Mouse (Mus musculus) naive thymus-derived CD4-positive, alpha-beta T cell, adult 5 months (primary cell): ENCODE data around the gene Tmem161b. TPM values are rescaled to one million over a fixed set of nuclear protein-coding genes. Genes with fewer than 3 reads are reported as not detected.

ENCODE experiments used
- polyA plus RNA-seq: library from polyadenylated mRNA; unstranded; fragments of 100-300 nt; shearing (Covaris generic); gene quantifications from one replicate; pipeline ENCODE4 v1.2.1, GENCODE M21; 2017

The Tmem161b gene
- polyA plus RNA-seq = 18.5 TPM

DNA sequence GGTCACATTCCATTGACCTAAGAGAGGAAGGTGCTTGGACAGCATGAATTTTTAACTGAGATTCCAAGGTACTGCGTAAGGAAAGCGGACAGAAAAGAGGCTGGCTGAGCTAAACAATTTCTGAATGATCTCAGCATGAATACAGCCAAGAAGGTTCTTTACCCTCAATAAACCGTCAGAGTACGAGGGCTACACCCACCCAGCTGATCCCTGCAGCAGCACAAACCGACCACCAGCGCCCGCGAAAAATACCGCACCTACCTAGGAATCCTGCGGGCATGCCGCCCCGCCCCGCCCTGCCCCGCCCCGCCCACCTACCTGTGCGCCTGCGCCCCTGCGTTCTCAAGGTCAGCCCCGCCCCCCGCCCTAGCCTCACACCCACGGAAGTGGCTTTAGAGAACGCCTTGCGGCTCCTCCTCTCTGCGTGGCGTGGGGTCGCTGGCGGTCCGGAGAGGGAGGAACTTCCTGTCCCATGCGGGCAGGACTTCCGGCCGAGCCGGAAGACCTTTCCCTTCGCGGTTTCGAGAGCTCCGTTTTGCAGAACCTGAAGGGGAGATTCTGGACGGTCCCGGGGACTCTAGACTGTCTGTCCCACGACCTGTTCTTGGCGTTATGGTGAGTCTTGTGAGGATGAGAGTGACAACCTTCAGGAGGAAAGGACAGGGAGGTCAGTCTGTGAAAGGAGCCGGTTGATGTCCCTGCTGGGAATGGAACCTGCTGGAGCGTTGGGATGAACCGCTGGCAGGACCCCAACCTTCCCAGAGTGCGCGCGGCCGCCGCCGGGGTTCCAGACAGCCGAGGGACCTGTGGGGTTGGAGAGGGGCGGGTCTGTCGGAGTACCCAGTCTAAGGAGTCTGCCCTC lies at the start of gene Tmem161b:
Gene Tmem161b, plus strand, starts transcription at position 477 of the 862 bp plus-strand sequence.

